Mouse (Mus musculus) heart, adult 2 months (tissue): ENCODE measurements at regions not wholly inside any gene's neighbourhood (a gene's known extent, or its start where the extent isn't known, plus 50 kb on each side); places are given as distances from the start of the nearest gene placed in this dataset.

Experiments used
- DNase-seq, 2 experiments: peaks; one replicate each; pipeline ENCODE4 v3.0.0; 2021
- H3K27ac ChIP-seq: fragments of 200-600 bp; 2 replicates; pipeline ENCODE4 v1.8.1; 2022
- H3K27me3 ChIP-seq: fragments of 200-500 bp; 2 replicates; pipeline ENCODE4 v1.6.1; 2012; ENCODE audit warnings: mild to moderate bottlenecking, low read length, inconsistent platforms, mixed read lengths; ENCODE audit not compliant: control insufficient read depth, insufficient read depth
- H3K36me3 ChIP-seq: fragments of 200-500 bp; 2 replicates; pipeline ENCODE4 v1.6.1; 2012; ENCODE audit warnings: low read length, inconsistent platforms; ENCODE audit not compliant: control insufficient read depth, insufficient read depth
- H3K4me1 ChIP-seq: fragments of 200-500 bp; 2 replicates; pipeline ENCODE4 v1.6.1; 2011; ENCODE audit warnings: low read length; ENCODE audit not compliant: control insufficient read depth, insufficient read depth
- H3K4me3 ChIP-seq: fragments of 200-600 bp; 2 replicates; pipeline ENCODE4 v1.8.1; 2022
- H3K79me2 ChIP-seq: fragments of 200-500 bp; replicated peaks from 2 replicates; pipeline ENCODE4 v1.6.1; 2012; ENCODE audit warnings: mild to moderate bottlenecking, inconsistent platforms, low read length, moderate library complexity, mixed read lengths; ENCODE audit not compliant: control insufficient read depth, insufficient read depth
- H3K9ac ChIP-seq: fragments of 200-500 bp; 2 replicates; pipeline ENCODE4 v1.6.1; 2012; ENCODE audit warnings: low read depth, mild to moderate bottlenecking, control low read depth, inconsistent platforms, low read length, mixed read lengths
- CTCF ChIP-seq: fragments of 200-600 bp; IDR thresholded peaks from 2 replicates; pipeline ENCODE4 v1.8.1; 2022; ENCODE audit warnings: antibody characterized with exemption, mild to moderate bottlenecking, moderate library complexity
- EP300 ChIP-seq: fragments of 200-500 bp; IDR thresholded peaks from 2 replicates; pipeline ENCODE4 v1.6.1; 2011; ENCODE audit warnings: low read depth, low read length, control low read depth; ENCODE audit not compliant: insufficient read depth
- POLR2A ChIP-seq: fragments of 200-500 bp; IDR thresholded peaks from 2 replicates; pipeline ENCODE4 v1.6.1; 2011; ENCODE audit warnings: mild to moderate bottlenecking, low read depth, low read length, control low read depth; ENCODE audit not compliant: insufficient read depth
- WGBS: fragments of 180-500 bp; shearing (Covaris S2); methylation state at CpG from one replicate; pipeline ENCODE4 v1.1.7; 2018; 5-methylcytosine and 5-hydroxymethylcytosine counted together
- intact Hi-C: fragments of 180-260 bp; cut with DNase I; formaldehyde crosslinking; loops from one replicate; pipeline ENCODE4 v1.15.1; 2025

DNA sequence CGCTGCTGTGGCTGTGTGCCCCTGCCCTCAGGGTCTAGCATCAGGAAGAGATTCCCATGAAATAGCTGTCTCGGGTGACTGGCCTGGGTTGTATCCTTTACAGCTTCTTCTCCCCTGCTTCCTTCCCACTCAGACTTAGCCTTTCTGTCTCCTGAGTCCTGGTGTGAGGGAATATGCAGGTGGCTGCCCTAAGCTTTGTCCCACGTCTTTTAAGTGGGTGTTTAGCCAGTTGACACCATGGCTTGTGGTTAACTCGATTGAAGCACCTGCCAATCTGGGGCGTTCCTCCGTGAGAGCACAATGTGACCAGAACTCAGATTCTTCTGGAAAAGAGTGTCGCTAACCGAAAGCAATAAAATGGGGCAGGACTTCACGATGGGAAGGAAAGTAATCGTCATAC is 369.4 kb upstream of the 3110018I06Rik start:
- 74% methylated on average over 10 of the region's 10 CpGs for WGBS
- TF ChIP-seq POLR2A (no peak), EP300 (no peak), CTCF (no peak)
- no peaks in the 10 kb centered on the region for H3K36me3 ChIP-seq
- no peaks in the 10 kb centered on the region for H3K4me1 ChIP-seq
- H3K9ac ChIP-seq, result no peak overlapping the region
- no peak for DNase-seq
- intact Hi-C loops, result no loop called here
- no peaks in the 10 kb centered on the region for H3K79me2 ChIP-seq
- no peaks in the 10 kb centered on the region for H3K27me3 ChIP-seq
- H3K4me3 ChIP-seq, result no peak overlapping the region
- H3K27ac ChIP-seq, result no peak overlapping the region

GRCm38 (mm10) chr12:107120486-107121186 is 367.8 kb upstream of the 3110018I06Rik start:
- H3K4me1 ChIP-seq, result no peaks in the 10 kb centered on the region
- no peak for DNase-seq
- TF ChIP-seq CTCF (no peak), POLR2A (no peak), EP300 (no peak)
- H3K4me3 ChIP-seq, result no peak overlapping the region
- intact Hi-C loops, result no loop called here
- no peak overlapping the region for H3K27ac ChIP-seq
- 90% methylated on average over 21 of the region's 21 CpGs for WGBS
- no peaks in the 10 kb centered on the region for H3K79me2 ChIP-seq
- no peaks in the 10 kb centered on the region for H3K27me3 ChIP-seq
- no peak overlapping the region for H3K9ac ChIP-seq
- no peaks in the 10 kb centered on the region for H3K36me3 ChIP-seq

DNA sequence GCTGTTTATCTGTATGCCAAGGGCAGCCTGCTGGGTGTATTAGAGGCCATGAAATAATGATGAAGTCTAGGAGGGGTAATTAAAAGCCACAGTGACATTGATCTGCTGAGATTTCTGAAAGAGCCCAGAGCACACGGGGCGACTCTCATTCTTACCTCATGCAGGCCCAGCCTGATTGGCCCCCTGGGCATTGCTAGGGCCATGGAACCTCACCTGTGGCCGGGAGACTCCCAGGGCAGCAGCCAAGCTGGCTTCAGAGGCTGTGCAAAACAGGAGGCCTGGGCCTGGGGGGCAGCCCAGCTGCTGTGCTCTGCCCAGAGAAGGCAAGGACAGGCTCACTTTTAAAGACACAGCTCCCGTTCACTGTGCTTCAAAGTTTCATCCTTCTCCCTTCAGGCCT is 366.4 kb upstream of the 3110018I06Rik start:
- H3K36me3 ChIP-seq, result no peaks in the 10 kb centered on the region
- DNase-seq, result no peak
- no peak overlapping the region for H3K9ac ChIP-seq
- H3K27me3 ChIP-seq, result no peaks in the 10 kb centered on the region
- no peaks in the 10 kb centered on the region for H3K79me2 ChIP-seq
- H3K27ac ChIP-seq, result no peak overlapping the region
- H3K4me1 ChIP-seq, result no peaks in the 10 kb centered on the region
- intact Hi-C loops, result no loop called here
- 66% methylated on average over 4 of the region's 4 CpGs for WGBS
- TF ChIP-seq EP300 (no peak), POLR2A (no peak), CTCF (no peak)
- no peak overlapping the region for H3K4me3 ChIP-seq

- TF ChIP-seq POLR2A (no peak), EP300 (no peak), CTCF (no peak)
- no peak overlapping the region for H3K4me3 ChIP-seq
- H3K9ac ChIP-seq, result no peak overlapping the region
- H3K27ac ChIP-seq, result no peak overlapping the region
- no peaks in the 10 kb centered on the region for H3K27me3 ChIP-seq
- no peak for DNase-seq
- WGBS, result 81% methylated on average over 8 of the region's 8 CpGs
- no peaks in the 10 kb centered on the region for H3K79me2 ChIP-seq
- intact Hi-C loops, result no loop called here
- no peaks in the 10 kb centered on the region for H3K4me1 ChIP-seq
- H3K36me3 ChIP-seq, result no peaks in the 10 kb centered on the region
Measured at GRCm38 (mm10) chr12:107123661-107124060, 364.8 kb upstream of the 3110018I06Rik start.

DNA sequence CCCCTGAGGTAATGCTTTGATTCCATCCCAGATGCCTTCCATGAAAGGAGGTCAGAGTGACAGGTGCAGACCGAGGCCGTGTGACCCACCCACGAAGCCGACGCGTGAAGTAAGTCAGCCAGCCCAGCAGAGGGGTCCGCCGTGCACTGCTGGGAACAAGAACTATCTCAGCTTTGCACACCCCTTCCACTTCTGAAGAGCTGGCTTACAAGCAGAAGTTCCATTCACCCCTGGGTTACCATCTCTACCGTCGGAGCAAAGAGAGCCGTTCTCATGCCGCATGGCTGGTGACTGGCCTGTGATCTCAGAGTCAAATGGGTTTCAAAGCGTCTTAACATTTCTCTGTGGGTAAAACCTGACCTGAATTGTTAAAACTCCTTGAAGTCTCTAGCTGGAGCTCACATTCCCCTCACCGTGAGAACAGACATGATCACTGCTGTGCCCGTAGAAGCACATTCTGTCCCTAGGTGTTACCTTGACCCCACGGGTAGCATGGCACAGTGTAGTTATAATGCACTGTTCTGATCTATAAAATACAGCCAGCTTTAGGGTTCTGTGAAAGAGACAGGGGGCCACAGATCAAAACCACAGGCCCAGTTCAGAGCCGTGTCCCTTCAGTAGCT is 364.1 kb upstream of the 3110018I06Rik start:
- no peaks in the 10 kb centered on the region for H3K4me1 ChIP-seq
- no peak overlapping the region for H3K4me3 ChIP-seq
- intact Hi-C loops, result no loop called here
- H3K27ac ChIP-seq, result no peak overlapping the region
- no peak overlapping the region for H3K9ac ChIP-seq
- no peaks in the 10 kb centered on the region for H3K79me2 ChIP-seq
- 90% methylated on average over 17 of the region's 17 CpGs for WGBS
- TF ChIP-seq POLR2A (no peak), EP300 (no peak), CTCF (no peak)
- H3K36me3 ChIP-seq, result no peaks in the 10 kb centered on the region
- H3K27me3 ChIP-seq, result no peaks in the 10 kb centered on the region
- no peak for DNase-seq

GRCm38 (mm10) chr12:107125201-107125600 is 363.2 kb upstream of the 3110018I06Rik start:
- Histone ChIP-seq H3K27me3 (no peaks in the 10 kb centered on the region), H3K4me3 (no peak overlapping the region), H3K36me3 (no peaks in the 10 kb centered on the region), H3K9ac (no peak overlapping the region), H3K79me2 (no peaks in the 10 kb centered on the region), H3K4me1 (no peaks in the 10 kb centered on the region), H3K27ac (no peak overlapping the region)
- 73% methylated on average over 7 of the region's 7 CpGs for WGBS
- intact Hi-C loops, result no loop called here
- TF ChIP-seq CTCF, result no peak
- TF ChIP-seq EP300, result no peak
- TF ChIP-seq POLR2A, result no peak
- DNase-seq, result no peak
